Mouse (Mus musculus) brain, embryonic 14.5 days (tissue): ENCODE data around the gene Nt5dc2.

Experiments
- CTCF ChIP-seq: fragments of 200-500 bp; IDR thresholded peaks from 2 replicates; pipeline ENCODE4 v1.5.1; 2012; ENCODE audit warnings: inconsistent platforms, mild to moderate bottlenecking, moderate library complexity, borderline replicate concordance; ENCODE audit not compliant: insufficient read depth, insufficient read length; ENCODE audit errors: extremely low read depth
- POLR2A ChIP-seq: fragments of 200-500 bp; IDR thresholded peaks from 2 replicates; pipeline ENCODE4 v1.6.1; 2012; ENCODE audit warnings: mild to moderate bottlenecking, inconsistent platforms, borderline replicate concordance; ENCODE audit not compliant: poor library complexity, insufficient read depth, insufficient read length, severe bottlenecking; ENCODE audit errors: extremely low read depth

DNA sequence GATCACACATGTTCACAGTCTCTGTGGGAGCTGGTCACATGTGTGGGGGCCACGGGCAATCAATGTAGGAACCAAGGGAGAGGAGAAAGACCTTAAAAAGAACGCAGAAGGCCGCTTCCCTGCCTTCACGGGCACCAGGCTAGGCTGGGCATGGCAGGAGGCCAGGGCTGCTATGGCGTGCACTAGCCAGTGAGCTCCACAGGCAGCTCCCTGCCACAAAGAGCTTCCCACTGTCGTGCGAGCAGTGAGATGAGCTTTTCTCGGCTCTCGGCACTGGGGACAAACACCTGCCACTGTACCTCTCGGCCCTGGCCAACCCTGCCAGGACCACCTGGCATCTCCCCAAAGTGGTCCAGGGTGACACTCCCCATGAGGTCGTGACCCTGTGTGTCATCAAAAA is 40.5 kb downstream of the Nt5dc2 start:
- no peak for TF ChIP-seq CTCF
- TF ChIP-seq POLR2A = no peak
